Mouse (Mus musculus) hematopoietic stem cell, adult 5-6 weeks (primary cell): ENCODE measurements around the gene Hist1h3c. TPM values are rescaled to one million over a fixed set of nuclear protein-coding genes. Genes with fewer than 3 reads are reported as not detected.
A peak's percentile ranks its signal among the peaks of the same experiment; 100 is the strongest.

Source experiments
- ATAC-seq, 2 experiments: fragments of 125-278 bp in 1 of 2; replicated peaks in 1 of 2; 2 replicates each; pipeline ENCODE4 v1.8.0; 2016 to 2017; ENCODE audit warnings: inconsistent platforms in 2 of 2, mild to moderate bottlenecking in 2 of 2, moderate number of reproducible peaks in 2 of 2, low read depth in 1 of 2, moderate TSS enrichment in 1 of 2; ENCODE audit not compliant: low FRiP score in 2 of 2, poor library complexity in 2 of 2, severe bottlenecking in 2 of 2, insufficient read depth in 1 of 2, low TSS enrichment in 1 of 2
- total RNA-seq: library from RNA; stranded (forward); fragments of 172-1452, 232-1000 nt; gene quantifications from 2 replicates; pipeline ENCODE4 v1.2.3, GENCODE M21; 2017

Hist1h3c gene
- total RNA-seq, 1 experiment from 2014 or later, result 240 TPM

DNA sequence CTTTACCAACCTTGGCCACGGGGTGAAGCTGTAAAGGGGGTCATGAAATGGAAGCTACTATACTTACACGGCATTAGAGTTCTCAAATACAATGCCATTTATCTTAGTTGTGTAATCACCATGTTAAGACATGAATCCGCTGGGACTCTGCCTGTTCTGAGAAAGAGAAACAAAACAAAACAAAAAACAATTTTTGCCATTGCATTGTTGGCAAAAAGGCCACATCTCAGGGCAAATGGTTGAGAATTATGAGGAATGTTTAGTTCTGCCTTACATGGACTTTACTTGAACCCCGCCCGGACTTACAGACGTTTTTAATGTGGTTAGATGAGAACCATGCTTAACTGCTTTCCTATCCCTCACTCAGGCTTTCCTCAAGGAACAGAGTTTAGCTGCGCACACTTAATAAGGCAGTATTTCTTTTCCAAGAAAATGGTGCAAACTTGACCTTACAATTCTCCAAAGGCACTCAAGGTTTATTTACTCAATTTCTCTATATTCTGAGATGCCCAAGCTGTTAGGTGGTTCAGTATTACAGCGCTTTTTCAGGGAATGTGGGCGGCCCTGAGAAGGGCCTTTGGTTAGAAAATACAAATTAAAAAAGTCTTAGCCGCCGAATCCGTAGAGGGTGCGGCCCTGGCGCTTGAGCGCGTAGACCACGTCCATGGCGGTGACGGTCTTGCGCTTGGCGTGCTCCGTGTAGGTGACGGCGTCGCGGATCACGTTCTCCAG lies 15.0 kb upstream of the Hist1h3c start:
- no peak for ATAC-seq

DNA sequence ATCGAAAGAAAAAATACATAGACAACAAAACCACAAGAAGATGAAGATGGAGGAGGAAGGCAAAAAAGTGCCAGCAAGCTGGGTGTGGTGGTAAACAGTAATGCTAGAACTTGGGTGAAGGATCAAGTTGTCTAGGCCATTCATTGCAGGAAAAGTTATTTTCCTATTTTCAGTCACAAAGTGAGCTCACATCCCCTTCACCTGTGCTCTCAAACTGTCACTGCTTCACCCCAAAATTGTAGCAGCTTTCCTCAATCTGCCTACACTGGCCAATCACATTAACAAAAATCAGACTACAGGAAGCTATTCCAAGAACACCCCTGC lies 14.5 kb upstream of the Hist1h3c start:
- ATAC-seq, result no peak

DNA sequence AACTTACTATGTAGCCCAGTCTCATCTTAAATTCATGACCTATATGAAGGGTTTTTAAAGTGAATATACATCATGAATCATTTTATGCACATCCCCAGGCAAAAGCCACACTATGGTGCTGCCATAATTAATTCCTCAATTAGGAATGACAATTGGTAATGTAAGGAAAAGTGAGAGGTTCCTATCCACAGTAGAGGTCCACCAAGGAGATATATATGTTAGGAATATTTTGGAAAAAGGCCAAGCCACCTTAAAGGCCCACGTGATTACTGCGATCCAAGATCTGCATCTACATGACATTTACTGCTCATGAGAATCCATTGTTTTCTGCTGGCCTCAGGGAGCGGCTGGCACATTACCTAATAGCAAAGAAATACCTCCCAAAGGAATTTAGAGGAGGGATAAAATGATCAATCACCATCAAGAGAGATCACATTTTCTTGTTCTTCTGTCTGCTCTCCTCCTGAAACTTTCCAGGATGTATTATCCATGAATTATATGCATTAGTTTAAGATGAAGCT lies 13.9 kb upstream of the Hist1h3c start:
- ATAC-seq, result no peak

DNA sequence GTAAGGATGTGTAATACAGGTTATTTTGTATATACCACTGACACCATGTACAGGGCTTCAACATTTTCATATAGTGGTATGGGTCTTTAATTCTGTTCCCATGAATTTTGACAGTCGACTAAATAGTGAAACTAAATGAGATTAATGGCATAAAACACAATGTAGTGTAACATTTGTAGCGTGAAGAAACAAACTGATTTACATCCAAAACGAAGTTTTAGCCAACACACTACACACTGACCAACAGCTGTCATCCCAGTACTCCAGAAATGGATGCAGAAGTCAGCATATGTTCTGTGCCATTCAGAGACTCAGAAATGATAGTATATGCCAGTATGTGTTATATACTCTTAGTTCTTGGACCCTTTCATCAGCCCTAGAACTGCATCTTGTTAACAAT lies 12.5 kb upstream of the Hist1h3c start:
- no peak for ATAC-seq

DNA sequence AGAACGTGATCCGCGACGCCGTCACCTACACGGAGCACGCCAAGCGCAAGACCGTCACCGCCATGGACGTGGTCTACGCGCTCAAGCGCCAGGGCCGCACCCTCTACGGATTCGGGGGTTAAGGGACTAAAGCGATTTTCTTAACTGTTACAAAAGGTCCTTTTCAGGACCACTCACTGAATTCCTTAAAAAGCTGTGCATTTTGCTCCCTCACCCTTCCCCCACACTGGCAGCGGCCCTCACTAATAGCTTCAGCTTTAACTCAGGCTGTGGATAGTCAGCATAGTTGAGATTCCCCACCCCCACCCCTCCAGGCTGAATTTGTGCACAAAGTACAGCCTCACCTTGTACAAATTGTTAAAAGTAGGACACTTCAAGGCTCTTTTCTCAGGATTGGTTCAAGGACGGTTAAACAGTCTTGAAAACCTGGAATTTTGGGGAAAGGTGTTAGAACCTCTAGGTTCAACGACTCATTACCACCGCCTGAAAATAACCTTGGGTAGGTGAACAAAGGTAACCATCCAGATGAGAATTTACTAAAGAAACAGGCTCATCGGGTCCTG lies 11.9 kb upstream of the Hist1h3c start:
- ATAC-seq, result no peak

DNA sequence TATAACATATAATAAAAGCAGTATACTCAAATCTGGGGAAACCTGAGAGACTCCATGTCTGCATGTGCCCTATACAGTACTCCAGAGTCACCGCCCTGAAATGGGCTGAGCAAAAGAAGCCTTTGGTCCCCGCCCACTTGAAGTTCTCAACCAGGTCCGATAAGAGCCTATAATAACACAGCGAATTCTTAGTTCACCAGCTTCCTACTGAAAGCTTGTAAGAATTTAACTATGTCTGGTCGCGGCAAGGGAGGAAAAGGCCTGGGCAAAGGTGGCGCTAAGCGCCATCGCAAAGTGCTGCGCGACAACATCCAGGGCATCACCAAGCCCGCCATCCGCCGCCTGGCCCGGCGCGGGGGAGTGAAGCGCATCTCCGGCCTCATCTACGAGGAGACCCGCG lies 11.4 kb upstream of the Hist1h3c start, which contains the start of gene Hist1h4b:
Gene Hist1h4b, plus strand, starts transcription at position 224 of the 400 bp plus-strand sequence.
- ATAC-seq, result peak; percentile 38 to 60

DNA sequence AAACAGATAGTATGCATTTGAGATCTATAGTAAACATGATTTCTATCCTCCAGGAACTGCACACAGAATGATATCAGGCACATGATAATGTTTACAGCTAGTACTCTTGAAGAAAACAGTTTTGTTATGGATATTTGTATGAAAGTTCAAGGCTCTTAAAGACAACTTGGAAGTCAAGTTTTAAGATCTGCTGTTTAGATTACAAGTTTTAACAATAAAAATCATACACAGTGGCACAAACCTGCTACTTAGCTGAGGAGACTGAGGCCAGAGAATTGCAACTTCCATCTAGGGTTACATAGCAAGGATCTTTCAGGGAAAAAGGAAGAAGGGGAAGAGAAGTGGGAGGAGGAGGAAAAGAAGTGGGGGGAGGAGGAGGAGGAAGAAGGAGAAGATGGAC lies 9.6 kb upstream of the Hist1h3c start:
- no peak for ATAC-seq

DNA sequence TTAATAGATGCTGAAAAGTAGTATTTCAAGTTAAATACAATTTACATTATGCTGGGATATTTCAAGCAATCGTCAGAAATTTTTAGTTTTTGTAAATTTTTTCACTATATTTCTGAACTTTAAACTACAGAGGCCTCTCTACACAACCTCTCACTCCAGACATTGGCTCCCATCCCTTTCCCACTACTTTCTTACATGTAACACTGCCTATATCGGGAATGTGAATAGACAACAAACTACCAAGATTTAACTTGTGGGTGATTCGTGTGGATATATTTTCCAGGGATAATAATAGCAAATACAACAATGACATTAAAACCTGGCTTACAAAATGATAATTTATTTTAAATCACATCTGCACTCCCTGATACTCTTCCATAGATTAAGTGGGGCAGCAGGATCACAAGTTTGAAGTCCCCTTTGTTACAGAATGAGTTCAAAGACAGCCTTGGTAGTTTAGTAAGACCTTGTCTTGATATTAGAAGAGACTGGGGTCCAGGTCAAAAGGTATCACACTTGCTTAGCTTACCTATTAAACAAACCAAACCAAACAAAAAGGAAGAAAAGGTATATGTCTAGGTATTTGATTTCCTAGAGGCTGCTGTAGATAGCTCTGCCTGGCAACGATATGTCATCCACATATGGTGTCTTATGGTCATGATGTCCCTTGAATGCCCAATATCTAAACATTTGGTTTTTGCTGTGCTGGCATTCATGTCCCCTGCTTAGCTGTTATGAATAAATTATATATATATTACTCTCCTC lies 8.1 kb upstream of the Hist1h3c start:
- ATAC-seq, result no peak

DNA sequence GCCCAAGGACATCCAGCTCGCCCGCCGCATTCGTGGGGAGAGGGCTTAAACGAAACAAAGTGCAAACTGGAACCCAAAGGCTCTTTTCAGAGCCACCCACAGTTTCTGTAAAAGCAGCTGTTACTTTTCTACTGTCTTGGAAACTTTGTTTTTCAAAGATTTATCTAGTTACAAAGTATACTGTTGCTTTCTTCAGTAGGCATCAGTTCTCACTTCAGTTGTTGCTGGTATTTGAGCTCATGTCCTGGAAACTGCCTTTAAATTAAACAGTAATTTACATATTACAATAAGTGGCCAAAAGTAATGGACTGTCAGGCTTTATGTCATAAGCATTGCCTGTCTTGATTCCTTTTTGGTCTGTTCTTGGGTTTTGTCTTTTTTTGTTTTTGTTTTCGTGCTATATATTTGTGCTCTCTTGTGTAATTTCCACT lies 7.4 kb upstream of the Hist1h3c start:
- no peak for ATAC-seq

DNA sequence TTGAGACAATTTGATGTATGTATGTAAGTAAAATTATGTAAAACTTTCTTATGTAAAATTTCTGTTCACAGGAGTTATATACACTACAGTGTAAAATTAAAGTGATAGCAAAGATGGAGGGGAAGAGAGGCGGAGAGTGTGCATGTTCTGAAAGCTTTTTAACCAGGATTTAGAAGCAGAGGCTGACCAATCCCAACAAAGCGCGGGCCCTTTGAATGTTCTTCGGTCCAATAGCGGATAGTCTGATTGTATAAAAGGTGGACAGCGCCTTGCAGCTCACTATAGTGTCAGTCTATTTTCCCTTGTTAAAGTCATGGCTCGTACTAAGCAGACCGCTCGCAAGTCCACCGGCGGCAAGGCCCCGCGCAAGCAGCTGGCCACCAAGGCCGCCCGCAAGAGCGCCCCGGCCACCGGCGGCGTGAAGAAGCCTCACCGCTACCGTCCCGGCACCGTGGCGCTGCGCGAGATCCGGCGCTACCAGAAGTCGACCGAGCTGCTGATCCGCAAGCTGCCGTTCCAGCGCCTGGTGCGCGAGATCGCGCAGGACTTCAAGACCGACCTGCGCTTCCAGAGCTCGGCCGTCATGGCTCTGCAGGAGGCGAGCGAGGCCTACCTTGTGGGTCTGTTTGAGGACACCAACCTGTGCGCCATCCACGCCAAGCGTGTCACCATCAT lies 6.8 kb upstream of the Hist1h3c start, which contains the start of gene Hist1h3b:
Gene Hist1h3b, plus strand, starts transcription at position 201 of the 675 bp plus-strand sequence.
- ATAC-seq, result peak; percentile 61

DNA sequence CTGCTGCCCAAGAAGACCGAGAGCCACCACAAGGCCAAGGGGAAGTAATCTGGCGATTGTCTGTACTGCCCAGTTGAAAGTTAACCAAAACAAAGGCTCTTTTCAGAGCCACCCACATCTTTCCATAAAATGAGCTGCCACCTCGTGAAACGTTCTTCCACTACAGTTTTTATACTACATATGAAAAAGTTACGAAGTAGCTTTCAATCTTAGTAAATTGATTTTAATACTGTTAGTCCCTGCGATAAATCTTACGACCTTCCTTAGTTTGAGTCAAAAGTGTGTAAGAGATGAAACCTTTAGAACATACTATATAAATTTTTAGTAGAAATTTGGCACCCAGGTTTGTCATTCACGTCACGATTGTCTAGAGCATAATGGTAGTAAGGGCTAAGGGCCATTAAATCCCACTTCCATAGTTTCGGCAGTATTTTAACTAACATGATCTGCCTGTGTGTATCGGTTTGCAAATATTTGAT lies 6.1 kb upstream of the Hist1h3c start:
- ATAC-seq, result no peak; a peak in 1 of 4 replicates

DNA sequence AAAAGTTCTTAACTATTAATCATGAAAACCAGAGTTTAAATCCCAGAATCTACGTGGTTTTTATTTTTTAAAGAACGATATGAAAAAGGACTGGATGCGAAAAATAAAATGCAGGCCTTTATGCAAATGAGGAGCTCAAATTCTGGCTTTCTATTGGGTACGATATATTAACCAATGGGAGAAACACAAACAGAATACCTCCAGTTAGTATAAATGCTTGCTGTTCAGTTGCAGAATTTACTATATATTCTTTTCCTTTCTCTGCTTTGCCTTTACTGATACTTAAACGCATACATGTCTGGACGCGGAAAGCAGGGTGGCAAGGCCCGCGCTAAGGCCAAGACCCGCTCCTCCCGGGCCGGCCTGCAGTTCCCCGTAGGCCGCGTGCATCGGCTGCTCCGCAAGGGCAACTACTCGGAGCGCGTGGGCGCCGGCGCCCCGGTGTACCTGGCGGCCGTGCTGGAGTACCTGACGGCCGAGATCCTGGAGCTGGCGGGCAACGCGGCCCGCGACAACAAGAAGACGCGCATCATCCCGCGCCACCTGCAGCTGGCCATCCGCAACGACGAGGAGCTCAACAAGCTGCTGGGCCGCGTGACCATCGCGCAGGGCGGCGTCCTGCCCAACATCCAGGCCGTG lies 5.6 kb upstream of the Hist1h3c start, which contains the start of gene Hist1h2ab:
Gene Hist1h2ab, plus strand, starts transcription at position 288 of the 639 bp plus-strand sequence.
- peak; percentile 12 to 48; a peak in 2 of 4 replicates for ATAC-seq

DNA sequence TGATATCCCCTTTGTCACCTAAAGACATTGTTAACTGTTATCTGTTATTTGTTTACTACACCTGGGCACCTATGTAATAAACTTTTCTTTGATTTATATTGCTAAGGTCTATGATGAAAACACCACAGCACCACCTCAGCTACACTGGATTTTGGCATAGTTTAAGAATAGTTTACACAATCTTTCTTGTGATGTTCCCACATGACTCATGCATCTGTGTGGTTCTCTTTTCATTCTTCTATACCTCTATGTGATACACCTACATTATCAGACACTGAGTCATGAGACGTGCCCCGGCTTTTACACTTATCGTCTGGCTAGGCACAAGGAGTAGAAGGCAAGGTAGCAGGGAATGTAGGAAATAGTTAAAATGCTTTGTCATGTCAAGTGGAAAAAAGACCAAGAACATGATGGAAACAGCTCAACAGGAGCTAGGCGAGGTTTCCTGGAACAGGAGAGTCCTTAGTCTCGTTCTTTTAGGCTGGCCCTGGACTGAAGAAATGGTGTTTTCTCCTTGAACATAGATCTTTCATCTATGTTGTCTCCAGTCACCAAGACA lies 4.2 kb upstream of the Hist1h3c start:
- no peak for ATAC-seq

DNA sequence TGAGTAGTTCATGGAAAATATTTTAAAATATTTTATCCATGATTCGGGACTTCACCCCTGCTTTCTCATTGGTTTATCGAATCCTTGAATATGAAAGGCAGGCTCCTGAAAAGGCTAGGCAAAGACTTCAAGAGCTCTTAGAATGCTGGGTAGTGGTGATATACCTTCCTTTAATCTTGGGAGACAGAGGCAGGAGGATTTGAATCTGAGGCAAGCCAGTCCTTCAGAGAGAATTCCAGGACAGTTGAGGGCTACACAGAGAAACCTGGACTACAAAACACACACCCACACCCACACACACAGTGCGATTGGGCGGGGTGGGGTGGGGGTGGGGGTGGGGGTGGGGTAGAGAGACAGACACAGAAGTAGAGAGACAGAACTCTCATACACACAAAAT lies 2.5 kb upstream of the Hist1h3c start:
- no peak for ATAC-seq

DNA sequence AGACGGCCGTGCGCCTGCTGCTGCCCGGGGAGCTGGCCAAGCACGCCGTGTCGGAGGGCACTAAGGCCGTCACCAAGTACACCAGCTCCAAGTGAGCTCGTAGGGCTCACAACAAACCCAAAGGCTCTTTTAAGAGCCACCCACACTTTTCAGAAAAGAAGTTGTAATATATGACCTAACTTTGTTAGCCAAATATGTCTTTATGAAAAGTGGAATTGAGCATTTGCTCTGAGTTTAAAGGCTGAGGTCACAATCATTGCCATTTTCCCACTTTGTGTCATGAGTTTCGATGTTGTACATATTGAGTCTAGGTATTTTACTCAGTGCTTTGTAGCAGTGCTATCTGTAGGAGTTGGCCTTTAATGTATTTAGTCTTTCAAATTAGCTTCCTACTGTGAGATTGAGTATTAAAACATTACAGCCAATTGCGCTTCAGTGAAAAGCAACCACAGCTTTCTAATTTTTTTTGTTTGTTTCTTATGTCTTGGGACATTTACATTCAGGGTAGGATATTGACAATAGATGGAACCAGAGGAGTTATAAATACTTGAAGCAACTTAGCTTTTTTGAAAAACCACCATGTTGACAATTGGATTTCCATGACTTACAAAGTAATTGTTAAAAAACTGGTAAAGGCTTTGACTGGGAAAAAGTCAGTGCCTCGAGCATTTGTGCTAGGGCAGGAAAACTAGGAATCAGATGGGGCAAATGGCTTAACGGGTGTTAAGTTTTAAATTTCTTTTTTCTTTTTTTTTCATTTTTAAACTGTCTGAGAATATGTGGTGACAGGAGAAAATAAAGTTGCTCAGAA lies 1.9 kb upstream of the Hist1h3c start:
- ATAC-seq, result no peak
